Mouse (Mus musculus): Measurements from ENCODE around the gene Olfr352. TPM values are rescaled to one million over a fixed set of nuclear protein-coding genes. Genes with fewer than 3 reads are reported as not detected.

The Olfr352 gene
- not detected for total RNA-seq (2023)

GRCm38 (mm10) chr2:36868160-36868559 is at the start of gene Olfr352:
Gene Olfr352 (plus strand): TSS chr2:36868460.

GRCm38 (mm10) chr2:36846010-36846409 is 22.2 kb upstream of the Olfr352 start, which contains the start of gene Olfr350:
Gene Olfr350 (plus strand): TSS chr2:36846310.

GRCm38 (mm10) chr2:36862560-36862959 is 5.7 kb upstream of the Olfr352 start, which contains the start of gene Olfr351:
Gene Olfr351 (minus strand): TSS chr2:36862660.

GRCm38 (mm10) chr2:36892836-36893235 is 24.6 kb downstream of the Olfr352 start, which contains the start of gene Olfr353:
Gene Olfr353 (minus strand): TSS chr2:36892936.

GRCm38 (mm10) chr2:36905380-36905779 is 37.1 kb downstream of the Olfr352 start, which contains the start of gene Olfr354:
Gene Olfr354 (plus strand): TSS chr2:36905680.

Other genes starting within 250 kb of the Olfr352 start
- not detected for gene Olfr345, start 228.4 kb upstream of the Olfr352 start, total RNA-seq (2023)
- not detected for gene Olfr346, start 182.7 kb upstream of the Olfr352 start, total RNA-seq (2023)
- not detected for gene Olfr347, start 136.6 kb upstream of the Olfr352 start, total RNA-seq (2023)
- gene Olfr348, start 84.2 kb upstream of the Olfr352 start, total RNA-seq (2023) = not detected
- gene Olfr50, start 77.9 kb upstream of the Olfr352 start, total RNA-seq (2023) = not detected
- gene Olfr3, start 51.4 kb upstream of the Olfr352 start, total RNA-seq (2023) = not detected
- not detected for gene Olfr350, start 22.1 kb upstream of the Olfr352 start, total RNA-seq (2023)
- not detected for gene Olfr351, start 5.8 kb upstream of the Olfr352 start, total RNA-seq (2023)
- not detected for gene Olfr353, start 24.5 kb downstream of the Olfr352 start, total RNA-seq (2023)
- not detected for gene Olfr354, start 37.2 kb downstream of the Olfr352 start, total RNA-seq (2023)
- not detected for gene Olfr355, start 60.4 kb downstream of the Olfr352 start, total RNA-seq (2023)
- not detected for gene Olfr356, start 68.7 kb downstream of the Olfr352 start, total RNA-seq (2023)
- not detected for gene Olfr357, start 125.4 kb downstream of the Olfr352 start, total RNA-seq (2023)
- gene Olfr358, start 140.9 kb downstream of the Olfr352 start, total RNA-seq (2023) = not detected
- gene Olfr360, start 197.3 kb downstream of the Olfr352 start, total RNA-seq (2023) = not detected
- not detected for gene Olfr361, start 220.8 kb downstream of the Olfr352 start, total RNA-seq (2023)
- gene Olfr362, start 249.4 kb downstream of the Olfr352 start, total RNA-seq (2023) = not detected